Mouse (Mus musculus) heart, embryonic 13.5 days (tissue): ENCODE data around the gene Sdha. TPM values are rescaled to one million over a fixed set of nuclear protein-coding genes. Genes with fewer than 3 reads are reported as not detected.

Source experiments
- ATAC-seq: fragments of 200-750 bp; cut with Nextera tagmentation; 2 replicates; pipeline ENCODE4 v1.8.0; 2017; ENCODE audit warnings: moderate TSS enrichment; ENCODE audit not compliant: insufficient number of reproducible peaks, low FRiP score, low TSS enrichment; ENCODE audit errors: extremely low read depth
- H3K27ac ChIP-seq: fragments of 300-500 bp; sonication (generic); replicated peaks from 2 replicates; pipeline ENCODE4 v1.5.1; 2015; ENCODE audit warnings: moderate library complexity, mild to moderate bottlenecking, inconsistent platforms
- H3K27me3 ChIP-seq: fragments of 300-500 bp; sonication (generic); replicated peaks from 2 replicates; pipeline ENCODE4 v1.6.1; 2015; ENCODE audit warnings: mild to moderate bottlenecking, inconsistent platforms
- H3K36me3 ChIP-seq: fragments of 300-500 bp; sonication (generic); 2 replicates; pipeline ENCODE4 v1.6.1; 2015; ENCODE audit warnings: mild to moderate bottlenecking, inconsistent platforms
- H3K4me1 ChIP-seq: fragments of 300-500 bp; sonication (generic); 2 replicates; pipeline ENCODE4 v1.6.1; 2015; ENCODE audit warnings: inconsistent platforms
- H3K4me2 ChIP-seq: fragments of 300-500 bp; sonication (generic); 2 replicates; pipeline ENCODE4 v1.6.1; 2015; ENCODE audit warnings: inconsistent platforms, mild to moderate bottlenecking, moderate library complexity
- H3K4me3 ChIP-seq: fragments of 300-500 bp; sonication (generic); 2 replicates; pipeline ENCODE4 v1.5.1; 2015; ENCODE audit warnings: moderate library complexity, mild to moderate bottlenecking, inconsistent platforms
- H3K9ac ChIP-seq: fragments of 300-500 bp; sonication (generic); 2 replicates; pipeline ENCODE4 v1.6.1; 2015; ENCODE audit warnings: inconsistent platforms, mild to moderate bottlenecking, moderate library complexity
- H3K9me3 ChIP-seq: fragments of 300-500 bp; sonication (generic); 2 replicates; pipeline ENCODE4 v1.6.1; 2016; ENCODE audit warnings: inconsistent platforms
- WGBS: fragments of 180-500 bp; shearing (Covaris S2); methylation state at CpG from one replicate; pipeline ENCODE4 v1.1.7; 2015; ENCODE audit warnings: mixed read lengths; 5-methylcytosine and 5-hydroxymethylcytosine counted together
- polyA plus RNA-seq: library from polyadenylated mRNA; unstranded; fragments of >200 nt; fragmentation: Nextera tagmentation; extraction: Ambion mirVana; gene quantifications from 2 replicates; pipeline ENCODE4 v1.2.1, GENCODE M21; 2015

Sdha gene
- 427 and 491 TPM in 2 replicates for polyA plus RNA-seq

DNA sequence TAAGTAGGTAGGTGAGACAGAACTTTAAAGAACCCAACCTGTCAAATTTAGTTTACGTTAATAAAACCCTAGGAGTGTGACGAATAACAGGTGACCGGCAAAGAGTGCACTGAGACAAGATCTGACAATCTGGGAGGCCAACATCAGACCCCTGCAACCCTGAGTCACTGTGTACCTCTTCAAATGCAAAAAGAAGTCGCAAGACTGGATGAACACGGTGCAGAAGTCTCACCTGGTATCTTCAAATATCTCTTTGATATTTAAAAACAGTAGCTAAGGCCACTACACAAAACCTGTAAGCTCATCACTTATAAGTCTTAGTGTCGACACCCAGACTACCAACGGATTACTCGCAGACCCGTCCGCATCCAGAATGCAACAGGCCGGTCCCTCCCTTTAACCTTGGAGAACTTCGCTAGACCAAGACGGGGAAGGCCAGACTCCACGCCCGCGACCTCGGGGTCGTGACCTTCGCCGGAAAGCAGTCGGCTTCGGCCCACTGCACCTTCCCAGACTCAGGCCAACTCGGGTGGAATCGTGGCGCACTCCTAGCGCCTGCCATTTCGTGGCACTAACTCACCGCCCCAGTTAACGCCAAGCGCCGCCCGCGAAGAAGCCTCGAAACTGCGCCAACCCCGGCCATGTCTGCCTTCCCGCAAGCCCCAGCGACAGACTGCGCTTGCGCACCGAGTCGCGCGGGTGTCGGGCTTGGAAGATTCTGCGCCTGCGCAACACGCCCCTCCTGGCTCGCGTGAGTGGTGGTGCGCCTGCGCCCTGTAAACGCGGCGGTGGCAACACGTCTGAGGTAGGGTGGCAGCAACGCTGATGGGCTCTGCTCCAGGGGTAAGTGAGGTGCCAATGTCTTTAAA, at the start of gene Sdha, which contains the start of gene Ccdc127:
Gene Sdha, minus strand, starts transcription at position 715 of the 869 bp plus-strand sequence.
Gene Ccdc127, plus strand, starts transcription at position 744 of the 869 bp plus-strand sequence.
- Histone ChIP-seq H3K9ac (peak within 1 kb of the TSS; percentile 91), H3K27ac (peak within 1 kb of the TSS; percentile 90), H3K9me3 (no peaks in the 10 kb centered on the region), H3K27me3 (no peaks in the 10 kb centered on the region), H3K4me2 (peak within 1 kb of the TSS; percentile 71), H3K36me3 (peaks cover 23% of the 10 kb centered on the region), H3K4me1 (peaks cover 24% of the 10 kb centered on the region), H3K4me3 (peak within 1 kb of the TSS; percentile 77)
- ATAC-seq = peak; percentile 97
- under 1% methylated on average over 57 of the region's 57 CpGs for WGBS

DNA sequence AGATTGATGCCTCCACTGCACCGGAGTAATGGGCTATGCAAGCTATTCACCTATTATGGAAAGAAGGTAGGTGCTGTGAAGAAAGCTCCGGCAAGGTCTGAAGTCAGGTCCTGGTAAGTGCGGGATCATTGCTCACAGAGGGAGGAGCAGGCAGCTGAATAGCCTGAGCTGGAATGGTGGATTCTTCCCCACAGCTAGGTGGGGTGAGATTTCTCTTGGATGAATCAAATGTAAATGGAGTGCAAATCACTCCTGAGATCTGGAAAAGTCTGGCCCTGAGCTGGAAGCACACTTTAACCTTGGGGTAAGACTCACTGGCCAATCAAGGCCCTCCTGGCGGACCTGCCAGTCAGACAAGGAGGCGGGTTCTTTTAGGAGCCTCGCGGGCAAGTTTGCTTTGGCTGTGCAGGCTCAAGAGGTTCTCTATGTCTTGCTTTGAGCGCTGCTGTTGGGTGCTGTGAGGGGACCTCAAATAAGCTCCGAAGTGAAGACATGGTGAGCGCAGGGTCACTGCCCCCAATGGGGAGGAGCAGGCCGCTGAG, 49.3 kb upstream of the Sdha start, which contains the start of gene Ftl1-ps1:
Gene Ftl1-ps1, plus strand, starts transcription at position 397 of the 542 bp plus-strand sequence.
- Histone ChIP-seq H3K4me3 (peak within 1 kb of the TSS; percentile 30), H3K4me2 (peak within 1 kb of the TSS; percentile 58), H3K36me3 (no peaks in the 10 kb centered on the region), H3K9me3 (no peaks in the 10 kb centered on the region), H3K27ac (no peak within 1 kb of the TSS), H3K4me1 (no peaks in the 10 kb centered on the region; the same call in 1 of the 2 replicates), H3K9ac (peak within 1 kb of the TSS; percentile 44), H3K27me3 (peaks cover 13% of the 10 kb centered on the region)
- WGBS = 12% methylated on average over 11 of the region's 11 CpGs
- ATAC-seq = no peak

GRCm38 (mm10) chr13:74391156-74391555, 41.1 kb upstream of the Sdha start:
- no peak overlapping the region for H3K27ac ChIP-seq
- no peaks in the 10 kb centered on the region for H3K36me3 ChIP-seq
- no peak overlapping the region for H3K9ac ChIP-seq
- no peak for ATAC-seq
- no peaks in the 10 kb centered on the region for H3K9me3 ChIP-seq
- no peak overlapping the region for H3K4me3 ChIP-seq
- H3K4me2 ChIP-seq = no peak overlapping the region
- WGBS = 59% methylated on average over 2 of the region's 2 CpGs
- H3K27me3 ChIP-seq = peaks cover 6% of the 10 kb centered on the region
- peaks cover 8% of the 10 kb centered on the region for H3K4me1 ChIP-seq

- Histone ChIP-seq H3K36me3 (no peaks in the 10 kb centered on the region), H3K27ac (no peak within 1 kb of the TSS), H3K27me3 (peaks cover 6% of the 10 kb centered on the region), H3K4me2 (peak within 1 kb of the TSS; percentile 75), H3K4me1 (peaks cover 8% of the 10 kb centered on the region), H3K4me3 (peak within 1 kb of the TSS; percentile 79), H3K9ac (peak within 1 kb of the TSS; percentile 83), H3K9me3 (no peaks in the 10 kb centered on the region)
- ATAC-seq = no peak; the same call in 1 of the 2 replicates
- WGBS = 3% methylated on average over 14 of the region's 14 CpGs
Observed at GRCm38 (mm10) chr13:74390371-74390990, 40.4 kb upstream of the Sdha start, which contains the start of gene Zfp72. Gene Zfp72, minus strand, starts transcription at chr13:74390836.

DNA sequence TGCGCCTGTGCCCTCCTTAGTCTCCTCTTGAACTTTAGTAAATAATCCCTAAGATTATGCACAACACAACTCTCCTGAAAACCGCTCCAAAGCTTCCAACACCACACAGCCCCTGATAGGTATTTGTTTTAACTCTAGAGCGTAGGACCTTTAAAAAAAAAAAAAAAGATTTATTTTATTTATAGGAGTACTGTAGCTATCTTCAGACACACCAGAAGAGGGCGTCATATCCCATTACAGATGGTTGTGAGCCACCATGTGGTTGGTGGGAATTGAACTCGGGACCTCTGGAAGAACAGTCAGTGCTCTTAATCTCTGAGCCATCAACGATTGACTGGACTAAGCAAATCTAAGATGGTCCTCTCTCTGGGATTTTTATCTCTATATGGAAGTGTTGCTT, 39.6 kb upstream of the Sdha start:
- Histone ChIP-seq H3K9ac (peak overlapping the region; percentile 83; the same call in 1 of the 2 replicates), H3K9me3 (no peaks in the 10 kb centered on the region), H3K4me3 (peak overlapping the region; percentile 79), H3K27ac (no peak overlapping the region), H3K4me2 (peak overlapping the region; percentile 75), H3K4me1 (peaks cover 8% of the 10 kb centered on the region), H3K36me3 (no peaks in the 10 kb centered on the region), H3K27me3 (peaks cover under 1% of the 10 kb centered on the region; the same call in 1 of the 2 replicates)
- WGBS = 59% methylated on average over 6 of the region's 6 CpGs
- ATAC-seq = no peak

- no peaks in the 10 kb centered on the region for H3K9me3 ChIP-seq
- 59% methylated on average over 3 of the region's 3 CpGs for WGBS
- no peak for ATAC-seq
- no peak overlapping the region; the same call in 1 of the 2 replicates for H3K9ac ChIP-seq
- H3K4me3 ChIP-seq = no peak overlapping the region
- H3K36me3 ChIP-seq = 0 out of 2 replicates have a peak, but pooled peaks cover 6% of the 10 kb centered on the region
- no peaks in the 10 kb centered on the region for H3K27me3 ChIP-seq
- no peak overlapping the region for H3K4me2 ChIP-seq
- peaks cover 10% of the 10 kb centered on the region for H3K4me1 ChIP-seq
- no peak overlapping the region; the same call in 1 of the 2 replicates for H3K27ac ChIP-seq
Observed at GRCm38 (mm10) chr13:74382289-74382688, 32.2 kb upstream of the Sdha start.

DNA sequence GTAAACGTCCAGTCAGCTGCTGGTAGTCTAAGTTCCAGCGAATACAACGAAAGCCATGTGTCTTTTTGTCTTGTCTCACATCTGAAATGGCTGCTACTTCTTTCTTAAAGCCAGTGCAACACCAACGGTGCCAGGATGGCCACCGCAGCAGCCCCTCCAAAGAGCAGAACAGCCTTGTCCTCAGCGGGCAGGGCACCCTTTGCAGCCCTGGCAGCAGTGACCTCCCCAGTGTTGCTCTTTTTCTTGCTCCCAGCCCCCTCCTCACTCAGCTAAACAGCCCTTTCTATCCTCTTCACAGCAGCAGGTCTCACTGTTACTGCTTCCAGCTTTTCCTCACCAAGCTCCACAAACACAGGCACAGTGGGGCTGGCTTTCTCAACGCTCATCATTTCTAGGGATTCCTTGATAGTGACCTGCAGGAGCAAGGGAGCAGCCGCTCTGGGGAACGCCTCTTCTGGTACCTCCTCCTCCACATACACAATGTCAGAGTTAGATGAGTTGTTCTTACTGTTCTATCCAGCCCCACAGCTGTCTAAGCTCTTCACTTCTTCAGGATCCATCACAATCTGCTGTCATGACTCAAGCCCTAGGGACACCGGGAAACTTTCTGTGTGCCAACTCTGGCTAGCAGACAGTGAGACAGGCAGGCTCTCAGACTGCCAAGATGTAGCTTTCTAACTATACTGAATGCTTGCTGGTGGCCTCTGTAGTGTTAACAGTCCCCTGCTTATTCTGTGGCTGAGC, 31.6 kb upstream of the Sdha start:
- ATAC-seq = no peak
- Histone ChIP-seq H3K36me3 (0 out of 2 replicates have a peak, but pooled peaks cover 8% of the 10 kb centered on the region), H3K4me3 (no peak overlapping the region), H3K9ac (no peak overlapping the region; the same call in 1 of the 2 replicates), H3K4me2 (no peak overlapping the region), H3K27me3 (no peaks in the 10 kb centered on the region), H3K4me1 (peaks cover 10% of the 10 kb centered on the region), H3K9me3 (no peaks in the 10 kb centered on the region), H3K27ac (no peak overlapping the region; the same call in 1 of the 2 replicates)
- WGBS = 65% methylated on average over 10 of the region's 10 CpGs

GRCm38 (mm10) chr13:74363859-74364235, 13.8 kb upstream of the Sdha start, which contains the start of gene Lrrc14b:
Gene Lrrc14b, minus strand, starts transcription at chr13:74364005.
- H3K4me2 ChIP-seq = peak within 1 kb of the TSS; percentile 67
- peak within 1 kb of the TSS; percentile 46 for H3K4me3 ChIP-seq
- H3K9ac ChIP-seq = peak within 1 kb of the TSS; percentile 74
- WGBS = 27% methylated on average over 8 of the region's 8 CpGs
- peak; percentile 73 for ATAC-seq
- peaks cover 38% of the 10 kb centered on the region for H3K36me3 ChIP-seq
- no peaks in the 10 kb centered on the region for H3K27me3 ChIP-seq
- peaks cover 3% of the 10 kb centered on the region for H3K9me3 ChIP-seq
- H3K27ac ChIP-seq = peak within 1 kb of the TSS; percentile 92
- peaks cover 32% of the 10 kb centered on the region for H3K4me1 ChIP-seq

DNA sequence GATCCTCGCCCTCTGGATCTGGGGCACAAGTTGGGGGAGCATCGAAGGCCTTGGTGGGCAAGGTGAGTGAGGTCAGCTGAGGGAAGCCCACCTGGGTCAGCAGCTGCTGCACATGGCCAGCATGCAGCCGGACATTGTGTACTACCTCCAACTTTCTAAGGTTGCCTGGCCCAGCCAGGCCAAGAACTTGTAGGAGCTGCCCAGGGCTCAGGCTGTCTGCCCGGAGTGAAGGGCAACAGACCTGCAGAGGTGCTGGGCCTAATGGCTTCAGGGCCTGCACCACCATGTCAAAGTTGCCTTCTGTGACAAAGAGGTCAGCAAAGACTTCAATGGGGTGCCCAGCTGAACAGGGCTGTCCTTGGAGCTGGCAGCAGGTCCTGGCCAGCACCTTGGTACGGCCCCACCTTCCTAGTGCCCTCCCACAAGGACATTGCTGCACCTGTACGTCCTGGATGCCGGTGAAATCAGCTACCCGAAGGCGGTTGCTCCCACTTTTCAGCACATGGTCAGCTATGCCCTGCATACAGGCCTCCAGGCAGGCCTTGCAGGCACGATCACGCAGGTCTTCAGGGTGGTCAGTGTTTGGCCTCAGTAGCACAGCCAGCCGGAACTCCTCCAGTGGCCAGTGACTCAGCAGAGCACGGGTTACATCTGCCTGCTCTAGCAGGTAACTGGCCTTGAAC, 13.2 kb upstream of the Sdha start:
- ATAC-seq = no peak
- Histone ChIP-seq H3K4me3 (peak overlapping the region; percentile 46), H3K4me1 (peaks cover 32% of the 10 kb centered on the region), H3K4me2 (peak overlapping the region; percentile 67), H3K9ac (peak overlapping the region; percentile 74), H3K27me3 (no peaks in the 10 kb centered on the region), H3K27ac (peak overlapping the region; percentile 92), H3K9me3 (peaks cover 3% of the 10 kb centered on the region), H3K36me3 (peaks cover 43% of the 10 kb centered on the region)
- WGBS = 71% methylated on average over 13 of the region's 13 CpGs

- Histone ChIP-seq H3K4me3 (no peak overlapping the region), H3K4me1 (peaks cover 32% of the 10 kb centered on the region), H3K36me3 (peaks cover 54% of the 10 kb centered on the region), H3K9ac (no peak overlapping the region), H3K9me3 (peaks cover 3% of the 10 kb centered on the region; the same call in 1 of the 2 replicates), H3K27ac (no peak overlapping the region), H3K4me2 (peak overlapping the region; percentile 67), H3K27me3 (no peaks in the 10 kb centered on the region)
- ATAC-seq = no peak
- 58% methylated on average over 2 of the region's 2 CpGs for WGBS
Observed at GRCm38 (mm10) chr13:74362218-74362617, 12.1 kb upstream of the Sdha start.
